Mouse (Mus musculus): ENCODE measurements at regions not wholly inside any gene's neighbourhood (a gene's known extent, or its start where the extent isn't known, plus 50 kb on each side); places are given as distances from the start of the nearest gene placed in this dataset.

DNA sequence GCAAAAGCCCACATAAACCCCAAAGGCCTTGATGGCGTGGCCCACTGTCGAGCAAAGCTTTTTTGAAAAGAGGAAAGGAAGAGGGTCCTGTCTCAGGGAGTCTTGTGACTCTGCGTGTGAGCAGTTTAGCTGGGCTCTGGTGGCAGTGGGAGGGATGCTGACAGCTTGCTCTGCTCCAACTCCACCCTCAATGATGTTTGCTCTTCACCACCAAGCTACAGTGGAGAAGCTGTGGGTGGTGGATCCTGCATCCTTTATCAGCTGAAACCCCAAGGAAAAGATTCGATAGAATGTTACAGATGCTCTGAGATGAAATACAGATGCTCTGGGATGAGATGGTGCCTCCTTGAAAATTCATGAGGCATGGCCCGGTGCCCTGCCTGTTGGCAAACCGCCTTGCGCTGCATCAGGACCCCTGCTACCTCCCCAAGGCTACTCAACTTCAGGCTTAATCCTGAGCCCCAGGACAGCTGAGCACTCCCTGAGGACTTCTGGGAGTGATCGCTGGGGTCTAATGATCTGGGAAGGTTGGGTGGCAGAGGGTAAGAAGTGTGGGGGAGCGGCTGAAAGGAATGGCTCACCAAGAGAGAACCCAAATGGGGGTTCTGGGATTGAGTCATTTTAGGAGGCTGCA is 120.8 kb upstream of the Kit start:
- no peak for DNase-seq (ENCODE audit: low read depth)
- TF ChIP-seq CTCF (IDR thresholded peaks at IDR 0.05; ENCODE audit: borderline replicate concordance, extremely low read depth, insufficient read depth, insufficient read length) (no peak), POLR2A (IDR thresholded peaks at IDR 0.05; ENCODE audit: borderline replicate concordance, extremely low read depth, insufficient read depth, insufficient read length, poor library complexity, severe bottlenecking) (no peak)

DNA sequence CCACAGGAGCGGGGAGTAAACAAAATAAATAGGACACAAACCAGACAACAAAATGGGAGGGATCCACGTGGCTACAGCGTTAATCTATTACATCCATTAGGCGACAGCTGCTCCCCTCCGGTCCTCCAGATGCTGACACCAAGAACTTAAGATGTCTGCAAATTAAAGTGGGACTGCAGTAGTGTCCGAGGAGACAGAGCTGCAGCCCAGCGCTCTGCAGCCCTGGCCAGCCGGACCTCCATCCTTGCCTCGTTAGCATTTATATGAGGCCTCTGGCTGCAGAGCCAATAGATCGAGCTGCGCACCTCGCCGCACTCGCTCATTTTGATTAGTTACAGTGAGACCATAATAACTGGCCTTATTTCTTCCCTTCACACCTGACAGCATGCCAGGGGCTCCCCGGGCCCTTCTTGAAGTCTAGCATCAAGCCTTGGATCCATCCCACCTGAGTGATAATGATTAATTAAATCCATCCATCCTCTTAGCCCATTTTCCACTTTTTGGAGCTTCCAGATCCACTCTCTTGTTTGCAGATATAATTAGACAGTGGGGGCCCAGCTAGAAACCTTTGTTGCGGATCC is 119.7 kb upstream of the Kit start:
- DNase-seq (ENCODE audit: low read depth), result no peak
- TF ChIP-seq CTCF (IDR thresholded peaks at IDR 0.05; ENCODE audit: borderline replicate concordance, extremely low read depth, insufficient read depth, insufficient read length) (no peak), POLR2A (IDR thresholded peaks at IDR 0.05; ENCODE audit: borderline replicate concordance, extremely low read depth, insufficient read depth, insufficient read length, poor library complexity, severe bottlenecking) (no peak)

DNA sequence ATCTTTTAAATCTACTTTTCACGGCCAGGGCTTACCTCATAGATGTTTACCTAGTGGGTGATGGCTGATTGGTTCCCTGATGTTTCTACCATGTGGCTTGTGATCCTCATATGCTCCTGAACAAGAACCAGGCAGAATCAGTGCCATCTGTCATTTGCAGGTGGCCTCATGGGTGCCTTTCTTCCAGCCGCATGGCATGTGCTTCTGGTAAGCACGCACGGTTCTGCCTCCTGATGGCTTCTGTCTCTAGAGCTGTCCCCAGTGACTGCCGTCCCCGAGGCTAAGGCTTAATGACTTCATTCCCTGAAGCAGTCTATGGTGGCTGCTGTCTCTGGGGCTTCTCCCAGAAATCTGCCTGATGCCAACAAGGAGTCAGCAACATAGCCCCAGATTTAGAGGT is 117.3 kb upstream of the Kit start:
- TF ChIP-seq CTCF (IDR thresholded peaks at IDR 0.05; ENCODE audit: borderline replicate concordance, extremely low read depth, insufficient read depth, insufficient read length) (no peak), POLR2A (IDR thresholded peaks at IDR 0.05; ENCODE audit: borderline replicate concordance, extremely low read depth, insufficient read depth, insufficient read length, poor library complexity, severe bottlenecking) (no peak)
- DNase-seq (ENCODE audit: low read depth), result peak; percentile 65

DNA sequence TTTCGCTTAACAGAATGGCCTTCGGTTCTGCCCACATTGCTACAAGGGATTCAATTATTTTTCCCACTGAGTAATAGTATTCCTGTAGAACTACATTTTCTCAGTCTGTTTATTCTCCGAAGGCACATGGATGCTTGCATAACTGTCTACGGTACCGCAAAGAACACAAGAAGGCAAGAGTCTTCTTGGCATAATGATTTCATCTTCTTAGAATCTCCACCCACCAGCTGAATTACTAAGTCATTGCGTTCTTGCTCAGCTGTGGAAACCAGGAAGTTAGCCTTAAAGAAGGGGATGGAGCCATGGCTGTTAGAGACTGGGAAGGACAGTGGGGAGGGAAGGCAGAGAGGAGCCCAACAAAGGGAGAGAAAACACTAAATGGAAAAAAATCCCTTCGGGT is 116.4 kb upstream of the Kit start:
- no peak for DNase-seq (ENCODE audit: low read depth)
- no peak for TF ChIP-seq CTCF (IDR thresholded peaks at IDR 0.05; ENCODE audit: borderline replicate concordance, extremely low read depth, insufficient read depth, insufficient read length)
- no peak for TF ChIP-seq POLR2A (IDR thresholded peaks at IDR 0.05; ENCODE audit: borderline replicate concordance, extremely low read depth, insufficient read depth, insufficient read length, poor library complexity, severe bottlenecking)

DNA sequence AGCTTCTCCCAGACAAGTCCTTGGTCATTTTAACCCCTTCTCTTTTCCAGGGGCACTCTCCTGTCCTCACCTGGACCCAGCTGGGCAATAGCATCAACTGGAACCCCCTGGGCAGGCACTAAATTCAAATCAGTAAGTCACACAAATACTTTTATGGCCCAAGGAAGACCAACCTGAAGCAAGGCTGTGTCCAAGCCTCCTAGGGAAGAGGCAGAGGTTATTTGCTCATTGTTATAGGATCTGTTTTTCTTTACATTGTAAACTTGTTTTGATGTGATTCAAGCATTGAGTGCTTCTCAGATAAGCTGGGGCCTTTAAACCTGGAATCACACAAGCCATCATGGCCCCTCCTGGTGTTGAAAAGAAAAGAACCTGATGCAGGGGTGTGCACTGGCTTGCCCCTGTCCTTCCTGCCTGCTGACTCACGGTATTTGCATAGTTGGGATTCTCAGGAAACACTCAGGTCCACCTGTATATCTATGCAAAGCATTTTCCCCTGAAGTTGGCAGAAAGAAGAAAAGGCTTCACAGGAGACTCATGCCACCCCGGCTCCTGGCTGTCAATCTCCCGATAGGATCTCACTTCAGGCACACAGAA is 114.9 kb upstream of the Kit start:
- TF ChIP-seq POLR2A (IDR thresholded peaks at IDR 0.05; ENCODE audit: borderline replicate concordance, extremely low read depth, insufficient read depth, insufficient read length, poor library complexity, severe bottlenecking), result no peak
- no peak for TF ChIP-seq CTCF (IDR thresholded peaks at IDR 0.05; ENCODE audit: borderline replicate concordance, extremely low read depth, insufficient read depth, insufficient read length)
- DNase-seq (ENCODE audit: low read depth), result no peak

DNA sequence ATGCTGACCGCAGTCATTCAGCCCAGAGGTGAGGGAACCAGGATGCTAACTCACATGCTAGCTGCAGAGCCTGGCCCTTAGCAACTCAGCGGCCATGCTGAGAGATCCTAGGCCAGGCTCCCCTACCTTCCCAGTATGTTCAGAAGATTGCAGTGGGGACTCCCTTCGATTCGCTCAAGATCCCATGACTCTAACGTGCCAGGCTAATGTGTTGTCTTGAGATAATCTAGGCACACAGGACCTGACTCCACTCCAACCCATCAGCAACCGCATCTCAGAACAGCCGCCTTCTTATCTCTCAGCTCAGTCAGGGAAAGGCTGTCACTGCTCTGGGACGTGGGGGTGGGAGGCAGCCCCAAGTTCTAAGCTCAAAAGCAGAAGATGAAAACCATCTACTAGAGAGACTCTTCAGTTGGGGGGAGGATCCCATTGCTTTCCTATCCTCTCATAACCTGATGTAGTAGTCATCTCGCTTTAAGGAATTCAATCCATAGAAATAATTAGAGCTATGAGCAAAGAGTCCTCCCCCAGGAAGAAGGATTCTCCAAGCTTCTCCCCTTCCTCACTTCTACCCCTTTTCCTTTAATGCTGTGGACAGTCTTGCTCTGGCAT is 114.2 kb upstream of the Kit start:
- no peak for DNase-seq (ENCODE audit: low read depth)
- TF ChIP-seq POLR2A (IDR thresholded peaks at IDR 0.05; ENCODE audit: borderline replicate concordance, extremely low read depth, insufficient read depth, insufficient read length, poor library complexity, severe bottlenecking) (no peak), CTCF (IDR thresholded peaks at IDR 0.05; ENCODE audit: borderline replicate concordance, extremely low read depth, insufficient read depth, insufficient read length) (no peak)

DNA sequence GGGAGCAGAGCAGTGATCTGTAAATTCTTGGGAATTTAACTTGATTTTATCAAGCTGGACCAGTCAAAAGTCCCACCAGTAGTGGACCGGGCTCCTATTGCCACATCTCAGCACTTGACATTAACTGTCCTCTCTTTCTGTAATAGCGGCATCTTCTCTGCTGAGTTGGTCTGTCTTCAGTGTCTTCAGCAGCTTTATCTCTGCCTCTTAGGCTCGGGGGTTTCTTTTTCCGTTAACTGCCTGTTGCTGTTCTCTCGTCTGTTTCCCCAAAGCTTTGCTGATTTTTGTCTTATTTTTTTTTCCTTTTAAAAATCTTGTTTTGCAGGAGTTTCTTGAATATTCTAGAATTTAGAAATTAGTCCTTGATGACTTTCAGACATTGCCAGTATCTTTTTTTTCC is 113.3 kb upstream of the Kit start:
- no peak for DNase-seq (ENCODE audit: low read depth)
- TF ChIP-seq POLR2A (IDR thresholded peaks at IDR 0.05; ENCODE audit: borderline replicate concordance, extremely low read depth, insufficient read depth, insufficient read length, poor library complexity, severe bottlenecking), result no peak
- no peak for TF ChIP-seq CTCF (IDR thresholded peaks at IDR 0.05; ENCODE audit: borderline replicate concordance, extremely low read depth, insufficient read depth, insufficient read length)

DNA sequence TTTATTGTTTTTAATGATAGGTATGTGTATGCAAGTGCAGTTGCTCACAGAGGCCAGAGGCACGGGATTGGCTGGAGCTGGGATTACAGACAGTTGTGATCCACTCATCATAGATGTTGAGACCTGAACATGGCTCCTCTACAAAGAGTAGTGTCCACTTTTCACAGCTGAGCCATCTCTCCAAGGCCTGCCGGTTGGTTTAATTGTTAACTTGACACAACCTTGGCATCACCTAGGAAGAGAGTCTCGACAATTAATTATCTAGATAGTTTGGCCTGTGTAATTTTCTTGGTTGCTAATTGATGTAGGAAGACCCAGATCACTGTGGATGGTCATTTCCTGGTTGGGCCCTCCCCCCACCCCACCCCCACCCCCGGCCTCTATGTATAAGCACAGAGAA is 111.1 kb upstream of the Kit start:
- TF ChIP-seq POLR2A (IDR thresholded peaks at IDR 0.05; ENCODE audit: borderline replicate concordance, extremely low read depth, insufficient read depth, insufficient read length, poor library complexity, severe bottlenecking), result no peak
- no peak for TF ChIP-seq CTCF (IDR thresholded peaks at IDR 0.05; ENCODE audit: borderline replicate concordance, extremely low read depth, insufficient read depth, insufficient read length)
- DNase-seq (ENCODE audit: low read depth), result no peak

DNA sequence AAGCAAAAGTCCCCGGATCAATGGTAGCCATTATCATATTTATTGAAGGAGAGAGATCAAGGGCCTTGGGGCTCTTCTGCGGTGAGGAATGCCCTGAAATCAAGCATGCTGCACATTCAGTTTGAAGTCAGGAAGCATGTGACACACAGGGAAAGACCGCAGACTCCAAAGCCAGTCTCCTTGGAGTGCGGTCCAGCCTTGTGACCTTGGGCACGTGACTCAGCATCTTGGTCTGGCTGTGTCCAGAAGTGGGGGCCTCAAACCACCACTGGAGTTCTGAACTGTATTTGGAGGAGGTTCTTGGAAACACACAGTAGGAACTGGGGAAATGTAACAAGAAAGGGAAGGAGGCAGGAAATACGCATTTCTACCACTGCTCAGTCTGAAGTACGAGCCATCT is 109.0 kb upstream of the Kit start:
- TF ChIP-seq POLR2A (IDR thresholded peaks at IDR 0.05; ENCODE audit: borderline replicate concordance, extremely low read depth, insufficient read depth, insufficient read length, poor library complexity, severe bottlenecking) (no peak), CTCF (IDR thresholded peaks at IDR 0.05; ENCODE audit: borderline replicate concordance, extremely low read depth, insufficient read depth, insufficient read length) (no peak)
- DNase-seq (ENCODE audit: low read depth), result no peak

DNA sequence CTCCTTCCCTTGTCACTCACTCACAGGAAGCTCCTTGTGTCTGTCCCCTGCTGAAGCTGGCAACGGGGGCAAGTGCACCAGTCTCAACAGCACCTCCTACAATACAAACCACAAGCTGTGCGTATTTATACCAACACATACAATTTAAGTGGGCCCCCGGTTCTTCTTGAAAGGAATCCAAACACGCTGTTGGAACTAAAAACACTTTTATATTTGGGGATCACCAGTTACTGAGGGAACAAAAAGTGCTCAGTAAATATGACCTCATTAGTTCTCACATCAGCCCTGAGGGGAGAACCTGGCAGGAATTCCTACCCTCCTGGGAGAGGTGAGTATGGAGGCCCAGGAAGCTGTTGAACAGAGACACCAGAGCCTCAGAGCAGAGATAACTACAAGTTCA is 107.8 kb upstream of the Kit start:
- no peak for TF ChIP-seq CTCF (IDR thresholded peaks at IDR 0.05; ENCODE audit: borderline replicate concordance, extremely low read depth, insufficient read depth, insufficient read length)
- TF ChIP-seq POLR2A (IDR thresholded peaks at IDR 0.05; ENCODE audit: borderline replicate concordance, extremely low read depth, insufficient read depth, insufficient read length, poor library complexity, severe bottlenecking), result no peak
- peak; percentile 52 for DNase-seq (ENCODE audit: low read depth)

DNA sequence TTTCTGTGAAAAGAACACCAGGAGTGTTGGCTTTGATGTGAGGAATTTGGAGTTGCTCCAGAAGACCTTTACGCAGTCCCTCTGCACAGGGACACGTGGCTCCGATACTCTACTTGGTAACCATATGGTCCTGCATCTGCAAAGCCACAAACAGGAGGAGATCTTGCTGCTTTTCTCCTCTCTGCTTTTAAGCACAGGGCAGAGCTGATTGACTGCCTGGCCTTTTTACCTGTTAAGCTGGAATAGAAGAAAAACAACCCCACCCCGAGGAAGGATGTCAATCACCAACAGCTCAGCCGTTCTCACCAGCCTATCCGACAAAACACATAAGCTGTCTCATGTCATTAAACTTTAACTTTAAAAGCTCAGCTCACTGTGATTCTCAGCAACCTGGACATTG is 106.8 kb upstream of the Kit start:
- DNase-seq (ENCODE audit: low read depth), result peak; percentile 88
- TF ChIP-seq POLR2A (IDR thresholded peaks at IDR 0.05; ENCODE audit: borderline replicate concordance, extremely low read depth, insufficient read depth, insufficient read length, poor library complexity, severe bottlenecking) (no peak), CTCF (IDR thresholded peaks at IDR 0.05; ENCODE audit: borderline replicate concordance, extremely low read depth, insufficient read depth, insufficient read length) (no peak)

All from brain, embryonic 14.5 days (tissue).